Mouse (Mus musculus) small intestine, adult 2 months (tissue): Measurements from ENCODE around the gene Crat. TPM values are rescaled to one million over a fixed set of nuclear protein-coding genes. Genes with fewer than 3 reads are reported as not detected.

ENCODE experiments used
- H3K27ac ChIP-seq: fragments of 200-500 bp; 2 replicates; pipeline ENCODE4 v1.5.1; 2012; ENCODE audit warnings: low read depth, low read length, control low read depth, inconsistent platforms; ENCODE audit not compliant: insufficient read depth
- H3K27me3 ChIP-seq: fragments of 200-500 bp; 2 replicates; pipeline ENCODE4 v1.6.1; 2012; ENCODE audit warnings: mild to moderate bottlenecking, moderate library complexity, low read length, inconsistent platforms; ENCODE audit not compliant: control insufficient read depth, insufficient read depth
- H3K36me3 ChIP-seq: fragments of 200-500 bp; 2 replicates; pipeline ENCODE4 v1.6.1; 2012; ENCODE audit warnings: mild to moderate bottlenecking, low read length, control low read depth, inconsistent platforms; ENCODE audit not compliant: control insufficient read depth, insufficient read depth
- H3K4me1 ChIP-seq: fragments of 200-500 bp; 2 replicates; pipeline ENCODE4 v1.6.1; 2012; ENCODE audit warnings: low read length, inconsistent platforms, mixed read lengths; ENCODE audit not compliant: control insufficient read depth, insufficient read depth, insufficient read length
- H3K4me3 ChIP-seq: fragments of 200-500 bp; 2 replicates; pipeline ENCODE4 v1.5.1; 2012; ENCODE audit warnings: low read depth, mild to moderate bottlenecking, control low read depth, inconsistent platforms, low read length, moderate library complexity
- CTCF ChIP-seq: fragments of 200-500 bp; IDR thresholded peaks from 2 replicates; pipeline ENCODE4 v1.5.1; 2012; ENCODE audit warnings: low read depth, mild to moderate bottlenecking, control low read depth, inconsistent platforms, low read length, moderate library complexity, mixed read lengths; ENCODE audit not compliant: insufficient replicate concordance, insufficient read length; ENCODE audit errors: extremely low read depth
- POLR2A ChIP-seq: fragments of 200-500 bp; IDR thresholded peaks from 2 replicates; pipeline ENCODE4 v1.6.1; 2012; ENCODE audit warnings: low read depth, mild to moderate bottlenecking, control low read depth, inconsistent platforms, low read length, moderate library complexity
- WGBS: fragments of 180-500 bp; shearing (Covaris S2); methylation state at CpG from one replicate; pipeline ENCODE4 v1.1.7; 2018; 5-methylcytosine and 5-hydroxymethylcytosine counted together
- polyA plus RNA-seq: library from polyadenylated mRNA; depleted of rRNA; stranded (reverse); fragments of >200 nt; gene quantifications from 2 replicates; pipeline ENCODE4 v1.2.3, GENCODE M21; 2012

The Crat gene
- polyA plus RNA-seq, 1 experiment, result 176 TPM

GRCm38 (mm10) chr2:30416649-30416965, 994 bp upstream of the Crat start:
- Histone ChIP-seq H3K27me3 (no peaks in the 10 kb centered on the region), H3K27ac (peak overlapping the region; percentile 96; the same call in 1 of the 2 replicates), H3K4me1 (peaks cover 7% of the 10 kb centered on the region; the same call in 1 of the 2 replicates), H3K36me3 (0 out of 2 replicates have a peak, but pooled peaks cover 4% of the 10 kb centered on the region), H3K4me3 (peak overlapping the region; percentile 66)
- TF ChIP-seq POLR2A (no peak), CTCF (no peak)
- 2% methylated on average over 7 of the region's 7 CpGs for WGBS

GRCm38 (mm10) chr2:30415936-30416648, 479 bp upstream of the Crat start, which contains the start of gene Ptpa:
Gene Ptpa, plus strand, starts transcription at chr2:30416039.
- Histone ChIP-seq H3K4me3 (peak within 1 kb of the TSS; percentile 66), H3K27me3 (no peaks in the 10 kb centered on the region), H3K36me3 (0 out of 2 replicates have a peak, but pooled peaks cover 4% of the 10 kb centered on the region), H3K4me1 (peaks cover 7% of the 10 kb centered on the region; the same call in 1 of the 2 replicates), H3K27ac (peak within 1 kb of the TSS; percentile 96)
- peak; percentile 98 for TF ChIP-seq POLR2A
- TF ChIP-seq CTCF, result no peak
- WGBS, result 1% methylated on average over 67 of the region's 67 CpGs

GRCm38 (mm10) chr2:30414681-30415080, 932 bp downstream of the Crat start:
- 59% methylated on average over 5 of the region's 5 CpGs for WGBS
- peak overlapping the region; percentile 66 for H3K4me3 ChIP-seq
- no peaks in the 10 kb centered on the region for H3K27me3 ChIP-seq
- peak overlapping the region; percentile 96 for H3K27ac ChIP-seq
- H3K36me3 ChIP-seq, result peaks cover 13% of the 10 kb centered on the region; the same call in 1 of the 2 replicates
- TF ChIP-seq CTCF (no peak), POLR2A (no peak)
- H3K4me1 ChIP-seq, result peaks cover 9% of the 10 kb centered on the region; the same call in 1 of the 2 replicates

- TF ChIP-seq POLR2A, result no peak
- TF ChIP-seq CTCF, result no peak
- WGBS, result 61% methylated on average over 4 of the region's 4 CpGs
- Histone ChIP-seq H3K36me3 (peaks cover 17% of the 10 kb centered on the region; the same call in 1 of the 2 replicates), H3K4me1 (peaks cover 13% of the 10 kb centered on the region; the same call in 1 of the 2 replicates), H3K27ac (no peak overlapping the region), H3K4me3 (peak overlapping the region; percentile 66), H3K27me3 (no peaks in the 10 kb centered on the region)
Observed at GRCm38 (mm10) chr2:30414101-30414500, 1.5 kb downstream of the Crat start.

- no peak overlapping the region for H3K27ac ChIP-seq
- 88% methylated on average over 16 of the region's 16 CpGs for WGBS
- peaks cover 22% of the 10 kb centered on the region for H3K36me3 ChIP-seq
- peaks cover 21% of the 10 kb centered on the region; the same call in 1 of the 2 replicates for H3K4me1 ChIP-seq
- TF ChIP-seq POLR2A (no peak), CTCF (no peak)
- H3K4me3 ChIP-seq, result peak overlapping the region; percentile 66; the same call in 1 of the 2 replicates
- no peaks in the 10 kb centered on the region for H3K27me3 ChIP-seq
Observed at GRCm38 (mm10) chr2:30413038-30413973, 2.3 kb downstream of the Crat start.

- Histone ChIP-seq H3K27me3 (no peaks in the 10 kb centered on the region), H3K4me1 (peaks cover 30% of the 10 kb centered on the region), H3K4me3 (no peak overlapping the region), H3K36me3 (peaks cover 43% of the 10 kb centered on the region), H3K27ac (peak overlapping the region; percentile 80; the same call in 1 of the 2 replicates)
- WGBS, result 96% methylated on average over 5 of the region's 5 CpGs
- TF ChIP-seq CTCF, result no peak
- no peak for TF ChIP-seq POLR2A
Observed at GRCm38 (mm10) chr2:30409454-30410176, 6.0 kb downstream of the Crat start.

- peak overlapping the region; percentile 80 for H3K27ac ChIP-seq
- no peaks in the 10 kb centered on the region for H3K27me3 ChIP-seq
- WGBS, result 63% methylated on average over 8 of the region's 8 CpGs
- peaks cover 27% of the 10 kb centered on the region for H3K4me1 ChIP-seq
- no peak for TF ChIP-seq POLR2A
- no peak for TF ChIP-seq CTCF
- peaks cover 49% of the 10 kb centered on the region for H3K36me3 ChIP-seq
- H3K4me3 ChIP-seq, result no peak overlapping the region
Observed at GRCm38 (mm10) chr2:30408452-30409100, 7.0 kb downstream of the Crat start.
